Mouse (Mus musculus) small intestine, adult 2 months (tissue): ENCODE measurements at regions not wholly inside any gene's neighbourhood (a gene's known extent, or its start where the extent isn't known, plus 50 kb on each side); places are given as distances from the start of the nearest gene placed in this dataset.

Experiments used
- CTCF ChIP-seq: fragments of 200-500 bp; IDR thresholded peaks from 2 replicates; pipeline ENCODE4 v1.5.1; 2012; ENCODE audit warnings: low read depth, mild to moderate bottlenecking, control low read depth, inconsistent platforms, low read length, moderate library complexity, mixed read lengths; ENCODE audit not compliant: insufficient replicate concordance, insufficient read length; ENCODE audit errors: extremely low read depth
- POLR2A ChIP-seq: fragments of 200-500 bp; IDR thresholded peaks from 2 replicates; pipeline ENCODE4 v1.6.1; 2012; ENCODE audit warnings: low read depth, mild to moderate bottlenecking, control low read depth, inconsistent platforms, low read length, moderate library complexity

DNA sequence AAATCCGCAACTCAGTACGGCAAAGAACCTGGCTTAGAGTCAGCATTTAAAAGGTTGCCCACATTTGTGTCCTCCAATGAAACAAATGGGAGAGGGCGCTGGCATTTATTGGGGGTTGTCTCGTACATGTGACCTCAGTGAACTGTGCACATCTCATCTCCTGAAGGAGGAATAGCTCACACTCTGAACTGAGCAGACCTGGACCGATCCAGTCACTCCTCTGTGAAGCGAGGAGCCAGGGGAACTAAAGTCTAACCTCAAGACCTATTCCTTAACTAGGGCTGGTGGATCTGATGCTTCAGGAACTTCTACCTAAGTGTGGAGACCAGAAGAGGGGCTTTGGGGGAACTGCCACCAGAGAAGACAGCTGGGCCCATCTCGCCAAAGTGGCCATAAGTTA lies 300.1 kb downstream of the Nr2f2 start:
- TF ChIP-seq CTCF (no peak), POLR2A (no peak)
